Mouse (Mus musculus) stomach, postnatal 0 days (tissue): ENCODE results near the gene Mc1r.

Experiments used
- CTCF ChIP-seq: IDR thresholded peaks from 2 replicates; pipeline ENCODE4 v1.5.1; 2016; ENCODE audit warnings: antibody characterized with exemption, low read depth, mild to moderate bottlenecking, moderate library complexity
- EP300 ChIP-seq: optimal IDR thresholded peaks from 2 replicates; pipeline ENCODE3; 2016; ENCODE audit warnings: antibody characterized with exemption

DNA sequence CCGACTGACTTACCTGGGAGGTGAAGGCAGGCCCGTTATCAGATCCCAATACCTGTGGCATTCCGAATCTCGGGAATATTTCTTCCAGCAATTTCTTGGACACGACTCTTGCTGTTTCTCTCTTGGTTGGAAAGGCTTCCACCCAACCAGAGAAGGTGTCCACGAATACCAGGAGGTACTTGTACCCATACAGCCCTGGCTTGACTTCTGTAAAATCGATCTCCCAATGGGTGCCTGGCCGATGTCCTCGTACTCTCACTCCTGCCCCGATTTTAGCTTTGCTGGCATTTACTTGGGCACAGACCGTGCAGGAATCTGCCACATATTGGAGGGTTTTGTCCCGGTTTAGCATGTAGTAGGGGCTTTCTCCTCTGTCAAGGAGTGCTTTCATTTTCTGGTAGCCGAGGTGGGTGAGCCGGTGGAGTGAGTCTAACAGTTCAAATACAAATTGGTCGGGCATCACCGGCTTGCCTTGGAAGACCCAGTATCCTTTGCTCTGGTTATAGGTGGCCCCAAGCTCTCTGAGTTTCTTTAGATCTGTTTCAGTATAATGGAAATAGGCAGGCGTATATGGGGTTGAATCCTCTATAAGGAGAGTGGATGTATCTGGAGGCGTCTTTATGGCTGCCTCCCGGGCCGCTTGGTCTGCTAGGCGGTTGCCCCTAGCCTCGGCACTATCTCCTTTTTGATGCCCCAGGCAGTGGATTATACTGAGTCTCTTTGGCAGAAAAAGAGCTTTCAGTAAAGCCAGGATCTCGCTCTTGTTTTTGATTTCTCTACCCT is 22.2 kb downstream of the Mc1r start:
- TF ChIP-seq CTCF = no peak
- no peak for TF ChIP-seq EP300
